Mouse (Mus musculus): ENCODE data around the gene 9230104L09Rik.

Gene 9230104L09Rik

GRCm38 (mm10) chr2:148864966-148865365 is at the start of gene 9230104L09Rik:
TSS of gene 9230104L09Rik (minus strand) at chr2:148865038.
- in situ Hi-C loops (cut with MboI; ENCODE audit: unreplicated experiment in 2 of 2): no loop called here

- in situ Hi-C loops (cut with MboI; ENCODE audit: unreplicated experiment in 2 of 2): loop anchor here (5.0 to 25.0 kb wide), 5 partner anchors 50 to 1095 kb away; partner anchors contain the start of gene Cstl1 (in 2 of the 2)
Measured at GRCm38 (mm10) chr2:148902286-148902685, 37.4 kb upstream of the 9230104L09Rik start.

GRCm38 (mm10) chr2:148900305-148900704 is 35.5 kb upstream of the 9230104L09Rik start:
- in situ Hi-C loops (cut with MboI; ENCODE audit: unreplicated experiment in 2 of 2): loop anchor here (5.0 to 25.0 kb wide), 5 partner anchors 48 to 1093 kb away; partner anchors contain the start of gene Cstl1 (in 2 of the 2)

- in situ Hi-C loops (cut with MboI; ENCODE audit: unreplicated experiment in 2 of 2): loop anchor here (25.0 kb wide), 2 partner anchors 509 to 1466 kb away; partner anchors contain the start of genes Sstr4 (in 2 of the 2) and 3300002I08Rik (in 1 of the 2)
Measured at GRCm38 (mm10) chr2:148896219-148896618, 31.4 kb upstream of the 9230104L09Rik start.

GRCm38 (mm10) chr2:148893107-148893506 is 28.3 kb upstream of the 9230104L09Rik start:
- in situ Hi-C loops (cut with MboI; ENCODE audit: unreplicated experiment in 2 of 2): loop anchor here (25.0 kb wide), 2 partner anchors 506 to 1469 kb away; partner anchors contain the start of genes Sstr4 (in 2 of the 2) and 3300002I08Rik (in 1 of the 2)

- in situ Hi-C loops (cut with MboI; ENCODE audit: unreplicated experiment in 2 of 2): loop anchor here (25.0 kb wide), 2 partner anchors 503 to 1472 kb away; partner anchors contain the start of genes Sstr4 (in 2 of the 2) and 3300002I08Rik (in 1 of the 2)
Measured at GRCm38 (mm10) chr2:148890021-148890851, 25.4 kb upstream of the 9230104L09Rik start.

- in situ Hi-C loops (cut with MboI; ENCODE audit: unreplicated experiment in 2 of 2): loop anchor here (10.0 to 25.0 kb wide), 3 partner anchors 502 to 1473 kb away; partner anchors contain the start of genes Sstr4 (in 2 of the 2), 3300002I08Rik (in 1 of the 2) and Zfp120 (in 1 of the 2)
Measured at GRCm38 (mm10) chr2:148889331-148890010, 24.6 kb upstream of the 9230104L09Rik start.

- in situ Hi-C loops (cut with MboI; ENCODE audit: unreplicated experiment in 2 of 2): loop anchor here (10.0 to 25.0 kb wide), 3 partner anchors 502 to 1473 kb away; partner anchors contain the start of genes Sstr4 (in 2 of the 2), 3300002I08Rik (in 1 of the 2) and Zfp120 (in 1 of the 2)
Measured at GRCm38 (mm10) chr2:148888872-148889271, 24.0 kb upstream of the 9230104L09Rik start.

GRCm38 (mm10) chr2:148884738-148885137 is 19.9 kb upstream of the 9230104L09Rik start:
- in situ Hi-C loops (cut with MboI; ENCODE audit: unreplicated experiment in 2 of 2): loop anchor here (10.0 to 25.0 kb wide), 3 partner anchors 497 to 1478 kb away; partner anchors contain the start of genes Sstr4 (in 2 of the 2), 3300002I08Rik (in 1 of the 2) and Zfp120 (in 1 of the 2)

GRCm38 (mm10) chr2:148879199-148879598 is 14.4 kb upstream of the 9230104L09Rik start:
- in situ Hi-C loops (cut with MboI; ENCODE audit: unreplicated experiment in 2 of 2): loop anchor here (5.0 to 25.0 kb wide), 7 partner anchors 207 to 1786 kb away; partner anchors contain the start of genes Sstr4 (in 2 of the 2), 3300002I08Rik (in 1 of the 2), Acss1 (in 1 of the 2) and Nxt1 (in 1 of the 2)

- in situ Hi-C loops (cut with MboI; ENCODE audit: unreplicated experiment in 2 of 2): loop anchor here (5.0 to 25.0 kb wide), 7 partner anchors 206 to 1786 kb away; partner anchors contain the start of genes Sstr4 (in 2 of the 2), 3300002I08Rik (in 1 of the 2), Acss1 (in 1 of the 2) and Nxt1 (in 1 of the 2)
Measured at GRCm38 (mm10) chr2:148878641-148879130, 13.8 kb upstream of the 9230104L09Rik start.

- in situ Hi-C loops (cut with MboI; ENCODE audit: unreplicated experiment in 2 of 2): loop anchor here (5.0 to 25.0 kb wide), 7 partner anchors 205 to 1788 kb away; partner anchors contain the start of genes Sstr4 (in 2 of the 2), 3300002I08Rik (in 1 of the 2), Acss1 (in 1 of the 2) and Nxt1 (in 1 of the 2)
Measured at GRCm38 (mm10) chr2:148877016-148877770, 12.4 kb upstream of the 9230104L09Rik start.

- in situ Hi-C loops (cut with MboI; ENCODE audit: unreplicated experiment in 2 of 2): loop anchor here (5.0 to 25.0 kb wide), 7 partner anchors 203 to 1789 kb away; partner anchors contain the start of genes Sstr4 (in 2 of the 2), 3300002I08Rik (in 1 of the 2), Acss1 (in 1 of the 2) and Nxt1 (in 1 of the 2)
Measured at GRCm38 (mm10) chr2:148875335-148875811, 10.5 kb upstream of the 9230104L09Rik start, which contains the start of gene Cst3. TSS of gene Cst3 (minus strand) at chr2:148875692.

GRCm38 (mm10) chr2:148874617-148875334 is 9.9 kb upstream of the 9230104L09Rik start:
- in situ Hi-C loops (cut with MboI; ENCODE audit: unreplicated experiment in 2 of 2): loop anchor here (5.0 to 25.0 kb wide), 7 partner anchors 202 to 1790 kb away; partner anchors contain the start of genes Sstr4 (in 2 of the 2), 3300002I08Rik (in 1 of the 2), Acss1 (in 1 of the 2) and Nxt1 (in 1 of the 2)

GRCm38 (mm10) chr2:148874224-148874616 is 9.4 kb upstream of the 9230104L09Rik start:
- in situ Hi-C loops (cut with MboI; ENCODE audit: unreplicated experiment in 2 of 2): loop anchor here (10.0 kb wide), 3 partner anchors 309 to 1791 kb away; partner anchors contain the start of gene Acss1 (in 1 of the 2)

GRCm38 (mm10) chr2:148872860-148873259 is 8.0 kb upstream of the 9230104L09Rik start:
- in situ Hi-C loops (cut with MboI; ENCODE audit: unreplicated experiment in 2 of 2): loop anchor here (10.0 kb wide), 3 partner anchors 308 to 1792 kb away; partner anchors contain the start of gene Acss1 (in 1 of the 2)

- in situ Hi-C loops (cut with MboI; ENCODE audit: unreplicated experiment in 2 of 2): loop anchor here (10.0 kb wide), 3 partner anchors 306 to 1794 kb away; partner anchors contain the start of gene Acss1 (in 1 of the 2)
Measured at GRCm38 (mm10) chr2:148870526-148870925, 5.7 kb upstream of the 9230104L09Rik start.

Data from v-Abl transformed pro-B cells (cell line).